Mouse (Mus musculus) testis, adult 2 months (tissue): ENCODE measurements around the gene Dnm3. TPM values are rescaled to one million over a fixed set of nuclear protein-coding genes. Genes with fewer than 3 reads are reported as not detected.

Experiments used
- H3K27ac ChIP-seq: fragments of 200-500 bp; 2 replicates; pipeline ENCODE4 v1.5.1; 2012; ENCODE audit warnings: low read depth, low read length; ENCODE audit not compliant: control insufficient read depth, insufficient read depth
- H3K27me3 ChIP-seq: fragments of 200-500 bp; 2 replicates; pipeline ENCODE4 v1.6.1; 2012; ENCODE audit warnings: mild to moderate bottlenecking, low read length, moderate library complexity; ENCODE audit not compliant: control insufficient read depth, insufficient read depth
- H3K36me3 ChIP-seq: fragments of 200-500 bp; 2 replicates; pipeline ENCODE4 v1.6.1; 2012; ENCODE audit warnings: mild to moderate bottlenecking, low read length; ENCODE audit not compliant: control insufficient read depth, insufficient read depth
- H3K4me1 ChIP-seq: fragments of 200-500 bp; 2 replicates; pipeline ENCODE4 v1.6.1; 2012; ENCODE audit warnings: low read length; ENCODE audit not compliant: control insufficient read depth, insufficient read depth
- H3K4me3 ChIP-seq: fragments of 200-500 bp; 2 replicates; pipeline ENCODE4 v1.5.1; 2012; ENCODE audit warnings: low read depth, mild to moderate bottlenecking, low read length, moderate library complexity, mixed read lengths; ENCODE audit not compliant: control insufficient read depth
- CTCF ChIP-seq: fragments of 200-500 bp; IDR thresholded peaks from 2 replicates; pipeline ENCODE4 v1.5.1; 2012; ENCODE audit warnings: low read depth, mild to moderate bottlenecking, inconsistent platforms, low read length, moderate library complexity; ENCODE audit not compliant: control insufficient read depth, insufficient read depth, insufficient replicate concordance
- POLR2A ChIP-seq: fragments of 200-500 bp; IDR thresholded peaks from 2 replicates; pipeline ENCODE4 v1.6.1; 2012; ENCODE audit warnings: low read depth, mild to moderate bottlenecking, inconsistent platforms, low read length, moderate library complexity; ENCODE audit not compliant: control insufficient read depth
- polyA plus RNA-seq: library from polyadenylated mRNA; depleted of rRNA; stranded (reverse); fragments of >200 nt; gene quantifications from 2 replicates; pipeline ENCODE4 v1.2.3, GENCODE M21; 2012

Gene Dnm3
- polyA plus RNA-seq, 1 experiment: 13.8 TPM

DNA sequence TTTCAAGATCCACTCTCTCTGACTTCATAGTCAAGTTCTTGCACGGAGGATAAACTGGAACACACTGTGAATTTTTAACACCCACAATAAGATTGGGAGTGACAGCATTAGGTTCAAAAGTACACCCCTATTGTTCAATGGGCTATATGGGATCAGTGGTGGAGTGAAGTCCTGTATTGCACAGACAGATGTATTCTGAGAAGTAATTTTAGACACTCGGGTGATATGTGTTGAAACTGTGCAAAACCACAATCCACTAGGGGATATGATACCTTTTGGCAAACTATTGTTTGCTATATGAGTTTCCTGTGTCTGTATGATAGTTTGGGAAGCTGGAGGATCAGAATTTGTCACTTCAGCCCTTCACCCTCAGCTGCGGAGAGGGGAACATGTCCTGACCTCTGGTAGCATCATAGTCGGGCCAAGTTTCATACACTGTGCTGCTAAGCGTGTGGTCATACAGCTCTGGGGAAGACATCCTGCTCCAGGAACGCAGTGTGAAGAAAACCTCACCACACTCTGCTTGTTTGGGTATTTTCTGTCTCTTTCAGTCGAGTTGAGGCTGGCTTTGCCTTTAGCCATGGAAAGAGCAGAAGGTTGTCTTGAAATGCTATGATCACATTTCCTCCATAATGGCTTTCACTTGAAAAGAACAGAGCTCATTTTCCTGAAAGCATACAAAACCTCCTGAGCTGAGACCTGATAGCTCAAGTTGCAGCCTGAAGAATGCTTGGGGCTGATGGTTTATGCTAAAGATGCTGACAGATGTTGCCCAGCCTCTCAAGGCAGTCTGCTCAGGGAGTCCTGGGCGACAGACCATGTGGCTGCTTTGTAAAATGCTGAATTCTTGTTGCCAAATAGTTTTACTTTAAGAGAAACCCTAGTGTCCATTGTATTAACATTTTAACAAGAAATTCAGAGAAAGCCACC, 433.8 kb downstream of the Dnm3 start:
- no peak for TF ChIP-seq CTCF
- no peak for TF ChIP-seq POLR2A
- 0 out of 2 replicates have a peak overlapping the region, but pooled peaks have one; percentile 5 for H3K27ac ChIP-seq
- no peaks in the 10 kb centered on the region for H3K36me3 ChIP-seq
- no peaks in the 10 kb centered on the region for H3K27me3 ChIP-seq
- peaks cover 4% of the 10 kb centered on the region for H3K4me1 ChIP-seq
- H3K4me3 ChIP-seq: no peak overlapping the region

DNA sequence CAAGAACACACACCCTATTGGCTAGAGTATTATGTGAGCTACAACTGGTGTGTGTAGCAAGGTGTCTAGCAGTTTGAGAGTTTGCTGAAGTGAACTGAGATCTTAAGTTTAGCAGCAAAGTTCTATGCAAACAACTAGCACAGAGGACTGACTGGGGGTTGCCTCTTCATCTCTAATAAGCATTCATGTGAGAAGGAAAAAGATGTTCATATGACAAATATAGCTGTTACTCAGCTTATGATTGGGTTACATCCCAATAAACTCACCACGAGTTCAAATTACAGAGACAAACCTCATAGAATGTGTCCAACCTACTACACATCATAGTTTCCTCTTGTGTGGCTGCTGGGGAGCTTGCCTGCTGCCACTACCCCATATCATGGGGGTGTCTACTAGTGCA, 434.6 kb downstream of the Dnm3 start:
- Histone ChIP-seq H3K27me3 (no peaks in the 10 kb centered on the region), H3K36me3 (no peaks in the 10 kb centered on the region), H3K27ac (no peak overlapping the region), H3K4me1 (peaks cover 6% of the 10 kb centered on the region), H3K4me3 (no peak overlapping the region)
- TF ChIP-seq CTCF (no peak), POLR2A (no peak)

DNA sequence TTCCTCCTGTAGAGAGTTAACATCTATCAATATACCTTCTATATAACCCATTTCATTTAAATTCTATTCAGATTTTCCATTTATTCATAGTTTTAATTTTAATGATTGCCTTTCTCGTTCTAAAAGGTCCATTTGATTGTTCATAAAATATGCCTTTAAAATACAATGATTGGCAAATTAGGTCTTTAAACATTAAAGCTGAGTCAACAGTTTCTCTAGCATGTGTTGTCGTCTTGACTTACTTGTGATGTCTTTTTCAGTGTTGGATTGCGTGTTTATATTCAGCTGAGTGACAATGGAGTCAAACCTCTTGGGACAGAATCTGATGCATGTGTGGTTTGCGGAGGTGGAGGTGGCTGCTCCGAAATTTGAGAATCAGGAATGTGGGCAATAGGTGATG, 435.4 kb downstream of the Dnm3 start:
- no peaks in the 10 kb centered on the region for H3K36me3 ChIP-seq
- TF ChIP-seq CTCF: no peak
- no peak for TF ChIP-seq POLR2A
- H3K27me3 ChIP-seq: no peaks in the 10 kb centered on the region
- no peak overlapping the region for H3K4me3 ChIP-seq
- H3K4me1 ChIP-seq: peaks cover 12% of the 10 kb centered on the region
- no peak overlapping the region for H3K27ac ChIP-seq

DNA sequence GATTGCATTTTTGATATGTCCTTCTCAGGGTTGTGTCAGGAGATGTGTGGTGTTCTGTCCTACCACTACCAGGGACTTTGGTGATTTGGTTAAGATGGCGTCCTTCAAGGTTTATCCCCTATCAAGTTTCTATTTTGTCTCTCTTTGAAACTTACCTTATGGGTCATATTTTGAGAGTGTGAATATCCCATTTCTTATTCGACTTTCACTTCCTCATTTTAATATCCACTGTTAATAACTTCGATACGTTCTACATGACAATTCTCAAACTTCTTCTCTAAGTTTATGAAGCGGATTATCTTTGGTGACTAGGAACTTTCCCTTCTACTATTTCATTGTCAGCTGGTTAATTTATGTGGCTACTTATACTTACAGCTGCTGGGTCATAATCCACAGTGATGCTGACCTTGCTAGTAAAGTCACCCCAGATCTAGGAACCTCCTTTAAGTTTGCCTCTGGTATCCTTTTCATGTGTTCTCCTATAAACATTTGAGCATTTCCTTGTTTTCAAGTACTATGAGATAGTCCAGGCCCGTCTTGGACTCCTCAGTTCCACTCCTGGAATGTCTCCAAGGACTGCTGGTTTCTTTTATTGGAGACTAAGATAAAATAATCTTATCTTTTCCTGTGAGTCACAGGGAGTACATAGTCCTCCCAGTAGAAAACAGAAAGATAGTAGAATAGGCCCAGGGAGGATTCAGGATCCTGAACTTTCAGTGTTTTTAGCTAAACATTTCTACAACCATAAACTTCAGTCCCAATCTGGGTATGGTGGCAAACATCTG, 437.2 kb downstream of the Dnm3 start:
- Histone ChIP-seq H3K36me3 (no peaks in the 10 kb centered on the region), H3K27me3 (no peaks in the 10 kb centered on the region), H3K4me3 (no peak overlapping the region), H3K27ac (peak overlapping the region; percentile 4; the same call in 1 of the 2 replicates), H3K4me1 (peaks cover 12% of the 10 kb centered on the region)
- TF ChIP-seq POLR2A: no peak
- TF ChIP-seq CTCF: no peak

DNA sequence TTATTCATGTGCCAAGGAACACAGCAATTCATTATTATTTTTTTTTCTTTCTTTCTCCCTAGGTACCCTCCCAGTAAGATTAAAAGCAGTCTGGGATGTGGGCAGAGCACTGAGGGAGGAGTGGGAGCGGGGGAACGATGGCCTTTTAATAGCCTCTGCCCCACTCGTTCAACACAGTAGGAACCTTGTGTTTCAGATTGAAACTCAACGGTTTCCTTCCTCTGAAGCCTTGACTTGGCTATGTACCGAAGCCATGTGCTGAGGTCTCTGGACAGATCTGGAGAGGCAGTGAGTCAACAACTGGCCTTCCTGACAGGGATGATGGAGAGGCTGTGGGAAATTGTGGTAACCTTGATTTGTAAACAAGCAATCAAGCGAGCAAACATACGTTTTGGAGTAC, 438.0 kb downstream of the Dnm3 start:
- TF ChIP-seq CTCF (no peak), POLR2A (no peak)
- no peak overlapping the region for H3K27ac ChIP-seq
- no peak overlapping the region for H3K4me3 ChIP-seq
- H3K27me3 ChIP-seq: no peaks in the 10 kb centered on the region
- H3K36me3 ChIP-seq: no peaks in the 10 kb centered on the region
- peaks cover 12% of the 10 kb centered on the region for H3K4me1 ChIP-seq

DNA sequence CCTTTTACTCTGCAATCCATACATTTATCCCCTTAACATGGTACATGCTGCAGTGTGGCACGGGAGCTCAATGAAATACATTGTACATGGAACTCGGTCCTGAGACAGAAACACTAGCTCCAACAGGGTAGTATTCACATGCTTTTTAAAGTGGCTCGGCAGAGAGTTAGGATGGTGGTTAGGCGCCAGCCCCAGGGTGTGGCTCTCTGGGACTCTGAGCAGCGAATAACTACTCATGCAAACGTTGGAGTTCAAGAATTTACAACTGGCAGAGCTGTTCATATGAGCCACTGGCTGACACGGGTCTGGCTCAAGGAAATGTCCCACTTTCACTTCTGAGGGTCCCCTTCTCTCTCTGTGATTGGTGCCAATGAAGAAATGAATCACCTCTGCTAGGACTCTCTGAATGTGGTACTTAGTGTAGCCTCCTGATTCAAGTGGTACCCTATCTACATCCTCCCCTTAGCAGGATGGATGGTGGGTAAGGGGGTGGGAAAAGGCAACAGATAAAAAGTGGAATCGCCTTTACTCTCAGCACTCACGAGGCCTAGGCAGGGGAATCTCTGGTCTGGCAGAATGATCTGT, 438.7 kb downstream of the Dnm3 start:
- Histone ChIP-seq H3K36me3 (no peaks in the 10 kb centered on the region), H3K27ac (peak overlapping the region; percentile 74), H3K4me3 (no peak overlapping the region), H3K27me3 (no peaks in the 10 kb centered on the region), H3K4me1 (peaks cover 12% of the 10 kb centered on the region)
- TF ChIP-seq POLR2A: no peak
- no peak for TF ChIP-seq CTCF

DNA sequence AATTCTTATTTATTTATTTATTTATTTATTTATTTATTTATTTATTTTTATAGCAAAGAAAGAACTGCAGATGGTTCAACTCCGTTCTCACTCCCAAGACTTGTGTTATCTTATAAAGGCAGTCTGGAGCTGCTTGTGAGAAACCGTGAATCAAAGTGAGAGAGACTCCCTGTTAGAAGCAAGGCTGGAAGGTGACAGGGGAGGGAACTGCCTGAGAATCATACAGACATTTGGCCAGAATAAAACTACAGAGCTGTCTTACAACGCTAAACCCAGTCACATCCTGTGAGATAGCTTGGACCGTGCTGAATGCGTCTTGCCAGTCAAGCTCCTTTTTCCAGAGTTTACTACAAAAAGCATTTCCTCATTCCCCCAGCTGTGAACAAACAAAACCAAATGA, 439.4 kb downstream of the Dnm3 start:
- Histone ChIP-seq H3K4me3 (no peak overlapping the region), H3K27me3 (no peaks in the 10 kb centered on the region), H3K4me1 (peaks cover 12% of the 10 kb centered on the region), H3K27ac (peak overlapping the region; percentile 32; the same call in 1 of the 2 replicates), H3K36me3 (no peaks in the 10 kb centered on the region)
- TF ChIP-seq CTCF (no peak), POLR2A (no peak)
